Mouse (Mus musculus) brown adipose tissue, adult 24 weeks (tissue): ENCODE measurements around the gene Zfp574. TPM values are rescaled to one million over a fixed set of nuclear protein-coding genes. Genes with fewer than 3 reads are reported as not detected.

ENCODE experiments used
- H3K27ac ChIP-seq: fragments of 200-500 bp; replicated peaks from 2 replicates; pipeline ENCODE4 v1.5.1; 2012; ENCODE audit warnings: low read depth, mild to moderate bottlenecking, low read length
- H3K4me1 ChIP-seq: fragments of 200-500 bp; 2 replicates; pipeline ENCODE4 v1.6.1; 2012; ENCODE audit warnings: low read length, mixed read lengths; ENCODE audit not compliant: control insufficient read depth, insufficient read depth, insufficient read length
- H3K4me3 ChIP-seq: fragments of 200-500 bp; 2 replicates; pipeline ENCODE4 v1.5.1; 2012; ENCODE audit warnings: low read depth, mild to moderate bottlenecking, low read length, moderate library complexity; ENCODE audit not compliant: insufficient read depth
- polyA plus RNA-seq: library from polyadenylated mRNA; stranded (reverse); fragments of >200 nt; gene quantifications from 2 replicates; pipeline ENCODE4 v1.2.4, GENCODE M21; 2012; ENCODE audit not compliant: missing spikeins, insufficient read depth, insufficient read length

Gene Zfp574
- polyA plus RNA-seq, 1 experiment: 7.6 TPM

DNA sequence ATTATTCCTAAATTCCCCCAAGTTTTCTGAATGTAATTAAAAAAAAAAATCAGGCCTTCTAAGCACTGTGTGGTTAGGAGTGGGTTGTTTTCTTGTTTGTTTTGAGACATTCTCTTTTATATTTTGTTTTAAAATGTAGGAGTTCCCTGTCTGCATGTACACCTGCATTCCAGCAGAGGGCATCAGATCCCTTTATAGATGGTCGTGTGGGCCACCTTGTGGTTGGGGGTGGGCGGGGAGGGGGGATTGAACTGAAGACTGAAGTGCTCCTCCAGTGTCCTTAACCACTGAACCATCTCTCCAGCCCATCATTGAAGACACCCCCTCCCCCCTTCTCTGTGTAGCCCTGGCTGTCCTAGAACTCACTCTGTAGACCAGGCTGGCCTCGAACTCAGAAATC, 14.3 kb downstream of the Zfp574 start:
- Histone ChIP-seq H3K4me1 (peaks cover 3% of the 10 kb centered on the region; the same call in 1 of the 2 replicates), H3K4me3 (no peak overlapping the region), H3K27ac (no peak overlapping the region)

DNA sequence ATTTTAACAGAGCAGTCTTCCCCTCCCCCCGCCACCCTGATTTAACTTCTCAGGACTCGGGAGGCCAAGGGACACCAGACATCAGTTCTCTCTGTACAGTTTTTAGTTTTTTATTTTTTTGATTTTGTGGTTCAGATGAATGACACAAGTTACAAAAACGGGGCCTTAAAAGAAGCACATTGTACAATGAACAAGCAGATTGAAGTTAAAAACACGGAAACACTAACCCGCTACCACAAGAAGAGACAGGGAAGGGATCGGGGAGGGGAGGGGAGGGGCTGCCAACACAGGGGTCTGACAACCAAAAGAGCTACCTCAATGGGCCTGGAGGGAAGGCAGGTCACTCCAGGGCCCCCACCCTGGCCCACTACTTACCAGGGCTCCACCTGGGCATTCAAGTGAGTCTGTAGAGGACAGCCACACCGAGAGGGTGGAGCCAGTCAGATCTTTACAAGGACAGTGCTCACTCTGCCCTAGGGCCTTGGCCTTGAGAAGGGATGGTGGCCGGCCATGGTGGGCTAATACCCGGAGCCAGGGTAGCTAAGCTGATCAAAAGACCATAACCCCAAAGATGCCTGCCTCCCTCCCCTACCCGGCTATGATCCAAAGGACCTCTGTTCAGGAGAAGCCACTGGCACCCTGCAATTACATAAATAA, 15.0 kb downstream of the Zfp574 start:
- no peak overlapping the region for H3K4me3 ChIP-seq
- H3K4me1 ChIP-seq: peaks cover 3% of the 10 kb centered on the region; the same call in 1 of the 2 replicates
- H3K27ac ChIP-seq: no peak overlapping the region

- H3K4me3 ChIP-seq: no peak overlapping the region
- H3K27ac ChIP-seq: no peak overlapping the region
- peaks cover 3% of the 10 kb centered on the region; the same call in 1 of the 2 replicates for H3K4me1 ChIP-seq
Measured at GRCm38 (mm10) chr7:25087972-25088371, 15.6 kb downstream of the Zfp574 start.

GRCm38 (mm10) chr7:25088531-25088930, 16.2 kb downstream of the Zfp574 start:
- H3K27ac ChIP-seq: no peak overlapping the region
- peaks cover 3% of the 10 kb centered on the region; the same call in 1 of the 2 replicates for H3K4me1 ChIP-seq
- H3K4me3 ChIP-seq: no peak overlapping the region

DNA sequence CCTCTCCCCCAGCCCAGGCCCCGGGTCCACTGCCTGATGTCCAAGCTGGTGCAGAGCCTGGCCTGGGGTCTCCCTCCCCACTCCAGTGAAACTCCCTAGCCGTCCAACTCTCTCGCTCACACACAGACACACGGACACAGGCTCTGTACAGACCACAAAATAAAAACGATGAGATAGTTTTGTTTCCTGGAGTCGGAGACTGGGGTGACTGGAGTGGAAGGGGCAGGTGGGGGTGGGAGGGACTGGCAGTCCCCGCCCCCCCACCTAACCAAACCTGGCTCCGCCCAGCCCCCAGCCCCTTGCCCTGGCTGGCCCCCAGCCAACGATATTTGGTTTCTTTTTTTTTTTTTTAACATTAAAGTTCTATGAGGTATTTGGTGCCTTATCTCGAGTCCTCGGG, 16.6 kb downstream of the Zfp574 start:
- no peak overlapping the region for H3K4me3 ChIP-seq
- H3K4me1 ChIP-seq: peaks cover 3% of the 10 kb centered on the region; the same call in 1 of the 2 replicates
- no peak overlapping the region for H3K27ac ChIP-seq

- H3K4me3 ChIP-seq: no peak overlapping the region
- no peak overlapping the region for H3K27ac ChIP-seq
- peaks cover 3% of the 10 kb centered on the region; the same call in 1 of the 2 replicates for H3K4me1 ChIP-seq
Measured at GRCm38 (mm10) chr7:25089875-25090274, 17.5 kb downstream of the Zfp574 start.

DNA sequence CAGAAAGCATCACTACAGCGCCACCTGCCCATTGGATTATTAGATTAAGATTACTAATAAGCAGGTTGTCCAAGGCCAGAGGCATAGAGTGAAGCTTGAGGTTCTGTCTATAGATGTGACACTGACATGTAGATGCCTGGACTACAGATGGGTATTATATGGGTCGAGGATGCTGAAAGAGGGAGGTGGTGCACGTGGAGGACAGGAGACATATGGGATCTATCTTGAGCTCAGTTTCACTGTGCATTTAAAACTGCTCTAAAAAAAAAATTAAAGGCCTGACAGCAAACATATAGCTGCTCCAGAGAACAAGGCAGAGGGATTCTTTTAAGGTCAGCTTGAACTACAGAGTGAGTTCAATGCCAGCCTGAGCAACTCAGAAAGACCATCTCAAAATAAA, 25.8 kb downstream of the Zfp574 start:
- Histone ChIP-seq H3K4me3 (no peak overlapping the region), H3K4me1 (no peaks in the 10 kb centered on the region), H3K27ac (no peak overlapping the region)

DNA sequence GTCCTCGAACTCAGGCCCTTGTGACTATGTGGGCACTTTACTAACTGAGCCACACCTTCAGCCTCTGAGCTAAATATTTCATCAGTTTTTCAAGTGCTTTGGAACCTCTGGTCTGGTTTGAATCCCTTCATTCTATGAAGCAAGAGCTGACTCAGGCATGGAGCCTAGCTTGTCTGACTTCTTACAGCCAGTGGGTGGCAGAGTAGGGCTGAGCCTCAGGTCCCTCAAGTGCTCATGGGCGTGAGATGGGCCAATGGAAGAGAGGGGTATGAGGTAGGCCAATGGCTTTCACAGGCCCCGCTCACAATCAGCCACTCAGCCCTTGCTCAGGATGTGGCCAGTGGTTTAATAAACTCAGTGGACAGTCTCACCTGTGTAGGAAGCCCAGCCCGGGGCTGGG, 27.2 kb downstream of the Zfp574 start:
- Histone ChIP-seq H3K4me1 (no peaks in the 10 kb centered on the region), H3K4me3 (no peak overlapping the region), H3K27ac (no peak overlapping the region)

DNA sequence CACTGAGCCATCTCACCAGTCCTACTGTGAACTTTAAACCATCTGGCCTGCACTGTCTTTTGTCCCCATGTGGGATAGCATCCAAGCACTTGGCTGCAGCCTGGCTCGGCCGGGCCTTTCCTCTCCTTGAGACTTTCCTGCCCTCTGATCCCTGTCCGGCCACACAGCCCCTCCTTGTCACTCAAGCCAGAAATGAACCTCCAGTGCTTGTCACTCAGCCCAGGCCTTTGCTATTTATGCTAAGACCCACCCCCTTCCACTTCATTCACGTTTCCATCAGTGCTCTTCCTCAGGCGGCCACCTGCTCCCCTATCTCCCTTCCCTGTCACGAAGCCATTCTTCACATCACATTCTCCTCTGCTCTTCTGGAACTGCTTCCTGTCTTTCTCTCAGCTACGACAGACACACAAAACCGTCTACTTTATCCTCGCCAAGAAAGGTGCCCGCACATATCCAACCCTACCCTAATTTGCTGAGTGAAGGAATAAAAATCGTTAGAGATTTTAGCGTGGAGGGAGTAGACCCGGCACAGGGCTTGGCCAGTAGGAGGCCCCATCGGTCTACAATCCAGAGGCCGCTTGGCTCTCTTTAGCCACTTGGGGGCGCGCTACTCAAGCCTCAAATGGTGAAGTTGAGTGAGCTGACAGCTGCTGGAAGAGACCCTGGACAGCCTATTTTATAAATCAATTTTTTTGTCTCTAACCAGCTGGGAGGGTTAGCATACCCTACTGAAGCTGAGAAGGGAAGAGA, 33.2 kb downstream of the Zfp574 start:
- H3K27ac ChIP-seq: no peak overlapping the region
- H3K4me1 ChIP-seq: no peaks in the 10 kb centered on the region
- no peak overlapping the region for H3K4me3 ChIP-seq

GRCm38 (mm10) chr7:25106790-25107502, 34.6 kb downstream of the Zfp574 start:
- Histone ChIP-seq H3K27ac (no peak overlapping the region), H3K4me3 (no peak overlapping the region), H3K4me1 (no peaks in the 10 kb centered on the region)

- Histone ChIP-seq H3K27ac (no peak overlapping the region), H3K4me1 (no peaks in the 10 kb centered on the region), H3K4me3 (no peak overlapping the region)
Measured at GRCm38 (mm10) chr7:25109355-25109754, 37.0 kb downstream of the Zfp574 start.

GRCm38 (mm10) chr7:25110336-25110735, 38.0 kb downstream of the Zfp574 start:
- no peak overlapping the region for H3K4me3 ChIP-seq
- H3K4me1 ChIP-seq: no peaks in the 10 kb centered on the region

GRCm38 (mm10) chr7:25112178-25112955, 40.0 kb downstream of the Zfp574 start:
- Histone ChIP-seq H3K4me1 (no peaks in the 10 kb centered on the region), H3K4me3 (no peak overlapping the region), H3K27ac (no peak overlapping the region)

More at GRCm38 (mm10) chr7:25110336-25110735, 38.0 kb downstream of the Zfp574 start:
- no peak overlapping the region for H3K27ac ChIP-seq

DNA sequence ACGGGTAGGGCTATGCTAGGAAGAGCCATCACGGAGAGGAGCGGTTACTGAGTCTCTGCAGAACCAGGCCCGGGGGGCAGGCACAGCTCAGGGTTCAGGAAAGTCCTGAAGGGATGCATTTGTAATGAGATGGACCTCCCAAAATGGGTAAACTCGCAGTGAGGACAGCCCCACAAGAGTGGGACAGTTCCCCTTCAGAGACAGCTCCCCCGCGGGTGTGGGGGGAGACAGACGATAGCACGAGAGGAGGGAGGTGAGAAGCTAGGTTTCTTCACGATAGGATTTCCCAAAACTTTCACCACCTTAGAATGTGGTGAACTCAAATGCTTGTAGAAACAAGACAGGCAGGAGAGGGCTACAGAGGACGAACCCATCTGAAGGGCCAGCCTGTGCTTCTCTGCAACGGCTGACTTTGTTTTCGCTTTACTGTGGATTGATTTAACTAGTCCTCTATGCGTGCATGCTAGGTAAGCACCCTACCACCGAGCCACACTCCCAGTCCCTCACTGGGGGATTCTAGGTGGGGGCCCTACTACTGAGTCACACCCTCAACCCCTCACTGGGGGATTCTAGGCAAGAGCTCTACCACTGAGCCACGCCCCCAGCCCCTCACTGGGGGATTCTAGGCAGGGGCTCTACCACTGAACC, 40.7 kb downstream of the Zfp574 start:
- no peak overlapping the region for H3K4me3 ChIP-seq
- no peaks in the 10 kb centered on the region for H3K4me1 ChIP-seq
- H3K27ac ChIP-seq: no peak overlapping the region
